In the genomic region with DNA sequence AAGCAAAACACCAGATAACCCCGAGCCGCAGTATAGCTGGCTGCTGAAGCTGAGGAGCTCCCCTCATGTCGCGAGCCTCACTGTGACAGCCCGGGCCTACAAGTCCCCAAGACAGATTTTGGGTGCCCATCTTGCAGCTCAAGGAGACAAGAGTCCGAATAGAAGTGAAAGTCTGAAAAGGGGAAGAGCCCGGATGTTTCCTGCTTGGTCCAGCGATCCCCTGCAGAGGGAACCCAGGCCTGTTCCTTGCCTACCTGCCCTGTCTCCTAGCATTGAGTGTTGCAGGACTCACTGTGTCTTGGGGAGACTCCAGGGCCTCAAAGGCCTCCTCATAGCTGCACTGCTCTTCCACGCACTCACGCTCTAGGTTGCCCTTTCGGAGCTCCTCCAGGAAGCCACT, we compare ENCODE assay signal across 15 mouse cellular contexts. TPM values are rescaled to one million over a fixed set of nuclear protein-coding genes. Genes with fewer than 3 reads are reported as not detected.
DNase-seq lines count a peak whose midpoint lies in the region; ATAC-seq and TF ChIP-seq lines count a peak whose summit lies in the region.
"Had no signal": no experiment of that assay in that cellular context is flagged by ENCODE, and none has a peak within 500 bp of the region (broad histone marks: within the 10 kb centered on the region; RNA-seq: fewer than 3 reads in every experiment).

No protein-coding gene starts in this region.

- TF ChIP-seq RAD21 in MEL (IDR thresholded peaks at IDR 0.05; ENCODE audit: low read depth, low read length) = no peak

- WGBS in heart, embryonic 16.5 days = 74% methylated on average over 11 of the region's 11 CpGs
- 58% methylated on average over 11 of the region's 11 CpGs for WGBS in liver, postnatal 0 days (ENCODE audit: insufficient replicate concordance)
- WGBS in limb, embryonic 10.5 days = 87% methylated on average over 11 of the region's 11 CpGs

- TF ChIP-seq POLR2A in MEL (IDR thresholded peaks at IDR 0.05; ENCODE audit: control insufficient read depth in 1 of 2, insufficient read depth in 1 of 2, low read depth in 1 of 2, low read length in 2 of 2, poor library complexity in 1 of 2) = no peak

- no peaks in the 10 kb centered on the region; the same call in 1 of the 2 replicates for H3K4me1 ChIP-seq in heart, embryonic 16.5 days (ENCODE audit: control insufficient read depth, insufficient read depth, low read length)
- H3K4me1 ChIP-seq in E14TG2a.4 (replicated peaks; ENCODE audit: low read depth, low read length) (peaks cover 65% of the 10 kb centered on the region), MEL (ENCODE audit: control insufficient read depth in 1 of 2, insufficient read depth in 2 of 2, low read length in 2 of 2) (peaks cover 15 to 17% of the 10 kb centered on the region in 2 experiments)
- H3K4me1 ChIP-seq in liver, postnatal 0 days (ENCODE audit: insufficient read depth) = peaks cover 24% of the 10 kb centered on the region
- no peaks in the 10 kb centered on the region for H3K4me1 ChIP-seq in limb, embryonic 10.5 days
- H3K4me1 ChIP-seq: intestine, embryonic 15.5 days; kidney, embryonic 15.5 days had no signal

- intact Hi-C loops in heart, postnatal 36 days (cut with DNase I) = no loop called here
- intact Hi-C loops in left cerebral cortex, postnatal 4 days (cut with DNase I) = no loop called here

- H3K9ac ChIP-seq in heart, embryonic 16.5 days (ENCODE audit: low read length) = peak overlapping the region; percentile 25; the same call in 1 of the 2 replicates
- no peak overlapping the region; the same call in 1 of the 2 replicates for H3K9ac ChIP-seq in MEL (ENCODE audit: control insufficient read depth, low read depth, low read length, poor library complexity, severe bottlenecking)
- peak overlapping the region; percentile 75 for H3K9ac ChIP-seq in liver, postnatal 0 days (replicated peaks)
- H3K9ac ChIP-seq: intestine, embryonic 15.5 days; kidney, embryonic 15.5 days; lung, embryonic 14.5 days had no signal

- ATAC-seq in heart, embryonic 16.5 days (replicated peaks; ENCODE audit: extremely low read depth, insufficient read depth, low FRiP score) = no peak
- peak; percentile 4; the same call in 1 of the 2 replicates for ATAC-seq in liver, postnatal 0 days
- ATAC-seq: forebrain, embryonic 16.5 days; intestine, embryonic 15.5 days; midbrain, embryonic 16.5 days had no signal

- H3K27ac ChIP-seq in heart, embryonic 16.5 days (ENCODE audit: low read length) = no peak overlapping the region
- H3K27ac ChIP-seq in MEL (ENCODE audit: control insufficient read depth, low read depth, low read length) = peak overlapping the region; percentile 57
- peak overlapping the region; percentile 95 for H3K27ac ChIP-seq in liver, postnatal 0 days (ENCODE audit: low read depth)
- H3K27ac ChIP-seq in limb, embryonic 10.5 days = no peak overlapping the region
- H3K27ac ChIP-seq: intestine, embryonic 15.5 days; kidney, embryonic 15.5 days had no signal

- no peaks in the 10 kb centered on the region for H3K79me2 ChIP-seq in MEL (ENCODE audit: control insufficient read depth, insufficient read depth, low read length, poor library complexity)

- no peak overlapping the region for H3K4me2 ChIP-seq in heart, embryonic 16.5 days (ENCODE audit: low read depth, low read length)
- H3K4me2 ChIP-seq in liver, postnatal 0 days (ENCODE audit: low read depth, low read length) = peak overlapping the region; percentile 64
- H3K4me2 ChIP-seq: intestine, embryonic 15.5 days; kidney, embryonic 15.5 days; lung, embryonic 14.5 days had no signal

- no peaks in the 10 kb centered on the region for H3K27me3 ChIP-seq in heart, embryonic 16.5 days (ENCODE audit: control insufficient read depth, insufficient read depth, low read length)
- H3K27me3 ChIP-seq in E14TG2a.4 (ENCODE audit: insufficient read depth, low read length) (peaks cover 3% of the 10 kb centered on the region), MEL (ENCODE audit: control insufficient read depth in 1 of 2, insufficient read depth in 2 of 2, low read length in 2 of 2) (no peaks in the 10 kb centered on the region)
- H3K27me3 ChIP-seq in liver, postnatal 0 days (ENCODE audit: insufficient read depth, low read length) = no peaks in the 10 kb centered on the region
- no peaks in the 10 kb centered on the region for H3K27me3 ChIP-seq in limb, embryonic 10.5 days (ENCODE audit: low read depth, poor library complexity, severe bottlenecking)
- H3K27me3 ChIP-seq: intestine, embryonic 15.5 days; kidney, embryonic 15.5 days had no signal

- DNase-seq in heart, postnatal 36 days = no peak
- DNase-seq in MEL (ENCODE audit: low read depth, low spot score) = no peak
- peak; percentile 24 for DNase-seq in liver, postnatal 0 days
- no peak for DNase-seq in left cerebral cortex, postnatal 4 days
- DNase-seq in limb, embryonic 10.5 days (ENCODE audit: low spot score) = no peak
- DNase-seq: adrenal gland, adult 2 months; lung, embryonic 14.5 days had no signal

- H3K4me3 ChIP-seq in heart, embryonic 16.5 days (ENCODE audit: low read length) = no peak overlapping the region
- peak overlapping the region; percentile 74 for H3K4me3 ChIP-seq in E14TG2a.4 (replicated peaks; ENCODE audit: low read length)
- peak overlapping the region in 1 of 2 experiments; percentile 3; a peak in 1 of 4 replicates for H3K4me3 ChIP-seq in MEL (ENCODE audit: control insufficient read depth in 1 of 2, insufficient read depth in 1 of 2, low read depth in 2 of 2, low read length in 2 of 2)
- peak overlapping the region; percentile 50 for H3K4me3 ChIP-seq in liver, postnatal 0 days (ENCODE audit: low read depth, low read length)
- H3K4me3 ChIP-seq in limb, embryonic 10.5 days = no peak overlapping the region
- H3K4me3 ChIP-seq: intestine, embryonic 15.5 days; kidney, embryonic 15.5 days had no signal

- H3K9me3 ChIP-seq in heart, embryonic 16.5 days (replicated peaks; ENCODE audit: control insufficient read depth, low read length) = no peaks in the 10 kb centered on the region
- H3K9me3 ChIP-seq in E14TG2a.4 (ENCODE audit: low read length) (no peaks in the 10 kb centered on the region), MEL (replicated peaks; ENCODE audit: insufficient read depth, low read length) (no peaks in the 10 kb centered on the region)
- H3K9me3 ChIP-seq in liver, postnatal 0 days (ENCODE audit: low read length) = no peaks in the 10 kb centered on the region
- H3K9me3 ChIP-seq in limb, embryonic 10.5 days (replicated peaks) = no peaks in the 10 kb centered on the region
- H3K9me3 ChIP-seq: intestine, embryonic 15.5 days; kidney, embryonic 15.5 days had no signal

- TF ChIP-seq CTCF in E14TG2a.4 (conservative IDR thresholded peaks at IDR 0.05; ENCODE audit: low read length) (no peak), MEL (IDR thresholded peaks at IDR 0.05 in 2 of 3, conservative IDR thresholded peaks at IDR 0.05 in 1 of 3; ENCODE audit: control insufficient read depth in 1 of 3, insufficient read depth in 1 of 3, low read depth in 2 of 3, low read length in 3 of 3, poor library complexity in 1 of 3, severe bottlenecking in 1 of 3) (no peak)
- no peak for TF ChIP-seq CTCF in liver, postnatal 0 days (IDR thresholded peaks at IDR 0.05; ENCODE audit: low read depth)

- no peak for TF ChIP-seq EP300 in MEL (IDR thresholded peaks at IDR 0.05; ENCODE audit: low read depth in 1 of 2, low read length in 2 of 2)
- no peak for TF ChIP-seq EP300 in liver, postnatal 0 days (IDR thresholded peaks at IDR 0.05; ENCODE audit: low read depth)

- no peaks in the 10 kb centered on the region for H3K36me3 ChIP-seq in heart, embryonic 16.5 days (ENCODE audit: control insufficient read depth, insufficient read depth)
- H3K36me3 ChIP-seq in E14TG2a.4 (ENCODE audit: insufficient read depth, low read length) (no peaks in the 10 kb centered on the region), MEL (ENCODE audit: control insufficient read depth in 1 of 2, insufficient read depth in 2 of 2, low read length in 2 of 2) (peaks cover 0 to 12% of the 10 kb centered on the region in 2 experiments; a peak in 2 of 4 replicates)
- 0 out of 2 replicates have a peak, but pooled peaks cover 2% of the 10 kb centered on the region for H3K36me3 ChIP-seq in liver, postnatal 0 days (replicated peaks; ENCODE audit: insufficient read depth, low read length)
- no peaks in the 10 kb centered on the region for H3K36me3 ChIP-seq in limb, embryonic 10.5 days
- H3K36me3 ChIP-seq: intestine, embryonic 15.5 days; kidney, embryonic 15.5 days had no signal

TF ChIP-seq in MEL, 35 proteins besides CTCF, POLR2A, EP300 and RAD21 (continues in another document):
- no peak for TF ChIP-seq TCF12 (IDR thresholded peaks at IDR 0.05; ENCODE audit: low read depth, low read length)
- TF ChIP-seq POLR2AphosphoS5 (IDR thresholded peaks at IDR 0.05; ENCODE audit: borderline replicate concordance, low read depth, low read length) = no peak

RNA-seq across cellular contexts. Expression of gene F2, which starts 0.7 kb away (rescaled TPM):
- 0.55 and 0.89 TPM in 2 replicates for polyA plus RNA-seq in heart, embryonic 16.5 days (2015; fragmentation: Nextera tagmentation; extraction: Ambion mirVana)
- total RNA-seq in heart, postnatal 36 days (2021) = not detected
- total RNA-seq in MEL (2012; rRNA removed) = 0.04 TPM in 1 of 2 replicates, not detected in the other
- polyA plus RNA-seq in MEL (2012; ENCODE audit: insufficient read depth in 1 of 2, insufficient read length in 2 of 2, low read depth in 1 of 2, low replicate concordance in 2 of 2, missing spikeins in 1 of 2) = under 1 TPM in 1 of 2 experiments, not detected in 1; 0.06 TPM
- polyA plus RNA-seq in liver, postnatal 0 days (2015; fragmentation: Nextera tagmentation; extraction: Ambion mirVana) = 1,300 and 1,356 TPM in 2 replicates
- total RNA-seq in left cerebral cortex, postnatal 4 days (2021) = under 1 TPM in 1 of 2 experiments, not detected in 1; 0.26 TPM
- polyA plus RNA-seq in limb, embryonic 10.5 days (2016; fragmentation: Nextera tagmentation; extraction: Ambion mirVana) = not detected in 2 replicates
- total RNA-seq: layer of hippocampus, postnatal 25 days; left cerebral cortex, postnatal 36 days had no signal
- polyA plus RNA-seq: forebrain, embryonic 16.5 days had no signal

RNA-seq across cellular contexts. Expression of gene Zfp408, which starts 14.1 kb away (rescaled TPM):
- polyA plus RNA-seq in heart, embryonic 16.5 days (2015; fragmentation: Nextera tagmentation; extraction: Ambion mirVana) = 7.2 and 7.9 TPM in 2 replicates
- 1 to 10 TPM; 3.5 to 4.2 TPM for total RNA-seq in heart, postnatal 36 days (2021)
- total RNA-seq in MEL (2012; rRNA removed) = 8.6 and 10.4 TPM in 2 replicates
- polyA plus RNA-seq in MEL (2012; ENCODE audit: insufficient read depth in 1 of 2, insufficient read length in 2 of 2, low read depth in 1 of 2, low replicate concordance in 2 of 2, missing spikeins in 1 of 2) = 10 to 100 TPM in 1 of 2 experiments, not detected in 1; 16.4 TPM
- 1.8 and 2.1 TPM in 2 replicates for polyA plus RNA-seq in liver, postnatal 0 days (2015; fragmentation: Nextera tagmentation; extraction: Ambion mirVana)
- total RNA-seq in left cerebral cortex, postnatal 4 days (2021) = 10 to 100 TPM; 24.2 to 26.2 TPM
- 11.3 and 12.8 TPM in 2 replicates for polyA plus RNA-seq in limb, embryonic 10.5 days (2016; fragmentation: Nextera tagmentation; extraction: Ambion mirVana)

RNA-seq across cellular contexts. Expression of gene Arhgap1, which starts 14.2 kb away (rescaled TPM):
- 120 and 122 TPM in 2 replicates for polyA plus RNA-seq in heart, embryonic 16.5 days (2015; fragmentation: Nextera tagmentation; extraction: Ambion mirVana)
- total RNA-seq in heart, postnatal 36 days (2021) = 10 to 100 TPM; 23.6 to 27.3 TPM
- total RNA-seq in MEL (2012; rRNA removed) = 21.4 and 23.5 TPM in 2 replicates
- polyA plus RNA-seq in MEL (2012; ENCODE audit: insufficient read depth in 1 of 2, insufficient read length in 2 of 2, low read depth in 1 of 2, low replicate concordance in 2 of 2, missing spikeins in 1 of 2) = 10 to 100 TPM in 1 of 2 experiments, not detected in 1; 40.1 TPM
- 27.3 and 28.1 TPM in 2 replicates for polyA plus RNA-seq in liver, postnatal 0 days (2015; fragmentation: Nextera tagmentation; extraction: Ambion mirVana)
- total RNA-seq in left cerebral cortex, postnatal 4 days (2021) = 10 to 100 TPM; 87.4 to 99.0 TPM
- polyA plus RNA-seq in limb, embryonic 10.5 days (2016; fragmentation: Nextera tagmentation; extraction: Ambion mirVana) = 72.1 and 75.0 TPM in 2 replicates

Comparison
In these comparisons a context has a peak if more than half of its experiments do, and no peak if none do; other contexts are left out.
1. H3K27ac ChIP-seq: peak in MEL (single experiment) and liver, postnatal 0 days (single experiment); none in heart, embryonic 16.5 days (single experiment) and limb, embryonic 10.5 days (single experiment).
2. H3K4me3 ChIP-seq: peak in E14TG2a.4 (single experiment) and liver, postnatal 0 days (single experiment); none in heart, embryonic 16.5 days (single experiment) and limb, embryonic 10.5 days (single experiment).
3. RNA of gene F2, which starts 0.7 kb away (polyA plus RNA-seq): 1,300 to 1,356 TPM in liver, postnatal 0 days; 0.55 to 0.89 TPM in heart, embryonic 16.5 days, 0.06 TPM in MEL and not detected in limb, embryonic 10.5 days; every median in the first group is over 100 times any median in the second.